Mouse (Mus musculus): ENCODE results near the gene Tspyl3. TPM values are rescaled to one million over a fixed set of nuclear protein-coding genes. Genes with fewer than 3 reads are reported as not detected.

The Tspyl3 gene
- polyA plus RNA-seq, 1 experiment from 2014 or later, result 4.7 TPM

DNA sequence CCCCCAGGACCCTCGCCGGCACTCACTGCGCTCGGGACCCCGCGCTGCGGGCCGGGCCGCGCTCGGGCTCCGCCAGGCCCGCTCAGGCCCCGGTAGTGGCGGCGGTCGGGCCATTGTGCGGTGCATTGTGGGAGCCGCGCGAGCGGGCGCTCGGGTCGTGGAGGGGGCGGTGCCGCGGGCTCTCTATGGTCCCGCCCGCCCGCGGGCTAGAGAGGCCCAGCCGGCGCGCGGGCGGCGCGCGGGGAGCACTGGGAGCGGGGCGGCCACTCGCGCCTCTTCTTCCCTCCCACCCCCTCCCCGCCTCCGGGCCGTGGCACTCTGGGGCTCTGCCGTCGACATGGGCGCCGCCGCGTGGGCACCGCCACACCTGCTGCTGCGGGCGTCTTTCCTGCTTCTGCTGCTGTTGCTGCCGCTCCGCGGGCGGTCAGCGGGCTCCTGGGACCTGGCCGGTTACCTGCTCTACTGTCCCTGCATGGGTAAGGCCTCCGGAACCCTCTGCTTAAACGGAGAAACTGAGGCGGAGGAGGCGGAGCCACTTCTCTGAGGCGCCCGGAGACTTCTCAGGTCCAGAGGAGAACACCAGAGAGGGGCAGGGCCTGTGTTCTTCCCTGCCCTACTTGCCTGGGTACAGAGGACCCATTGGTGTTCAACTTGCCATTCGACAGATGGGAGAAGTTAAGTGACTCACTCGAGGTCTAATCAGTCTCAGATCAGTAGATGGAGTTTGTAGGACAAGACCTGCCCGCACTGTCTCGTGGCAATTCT lies 16.2 kb upstream of the Tspyl3 start, which contains the start of the genes Plagl2 and Pofut1:
Gene Plagl2, minus strand, starts transcription at position 177 of the 765 bp plus-strand sequence.
Gene Pofut1, plus strand, starts transcription at position 284 of the 765 bp plus-strand sequence.
- ATAC-seq (peak; percentile 96), DNase-seq (ENCODE audit: low spot score) (peak; percentile 95)
- peak within 1 kb of the TSS; percentile 92 for H3K27ac ChIP-seq (ENCODE audit: low read length)
- no peaks in the 10 kb centered on the region; the same call in 1 of the 2 replicates for H3K36me3 ChIP-seq (ENCODE audit: insufficient read depth, low read length)
- H3K4me3 ChIP-seq (ENCODE audit: low read depth, low read length), result peak within 1 kb of the TSS; percentile 98
- TF ChIP-seq CTCF (IDR thresholded peaks at IDR 0.05) (peak; percentile 58), EP300 (IDR thresholded peaks at IDR 0.05) (no peak)
- H3K4me2 ChIP-seq (replicated peaks; ENCODE audit: low read depth, low read length), result peak within 1 kb of the TSS; percentile 94
- H3K9me3 ChIP-seq (ENCODE audit: low read length), result no peaks in the 10 kb centered on the region
- no peaks in the 10 kb centered on the region for H3K27me3 ChIP-seq (replicated peaks; ENCODE audit: insufficient read depth, low read length)
- peaks cover 7% of the 10 kb centered on the region; the same call in 1 of the 2 replicates for H3K4me1 ChIP-seq (ENCODE audit: insufficient read depth, low read depth, low read length)
- peak within 1 kb of the TSS; percentile 95 for H3K9ac ChIP-seq (replicated peaks; ENCODE audit: low read depth)
- 0% methylated on average over 26 of the region's 72 CpGs for WGBS

DNA sequence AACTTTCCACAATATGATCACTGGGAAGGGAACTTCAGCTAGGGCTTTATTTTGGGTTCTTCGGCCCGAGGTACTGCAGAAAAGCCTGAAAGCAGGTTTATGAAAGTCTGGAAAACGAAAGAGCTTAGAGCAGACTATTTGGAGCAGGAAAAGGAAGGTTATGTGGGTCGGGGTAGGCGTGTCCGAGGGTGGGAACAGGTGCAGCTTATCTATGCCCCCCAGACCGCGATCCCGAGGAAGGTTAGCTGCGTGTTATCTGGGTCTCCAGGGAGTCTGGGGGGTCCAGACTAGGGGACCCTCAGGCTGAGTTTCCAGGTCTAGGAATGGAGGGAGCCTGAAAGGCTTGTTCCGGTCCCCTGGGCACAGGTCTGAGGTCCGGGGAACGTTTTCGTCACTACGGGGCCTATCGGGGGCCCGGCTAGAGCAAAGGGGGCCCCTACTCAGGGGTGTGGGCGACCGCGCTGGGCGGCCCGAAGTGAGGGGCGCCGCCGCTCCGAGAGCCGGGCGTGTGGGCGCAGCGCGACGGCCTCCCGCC lies 15.5 kb upstream of the Tspyl3 start:
- Histone ChIP-seq H3K27me3 (replicated peaks; ENCODE audit: insufficient read depth, low read length) (no peaks in the 10 kb centered on the region), H3K9ac (replicated peaks; ENCODE audit: low read depth) (peak overlapping the region; percentile 95), H3K4me3 (ENCODE audit: low read depth, low read length) (peak overlapping the region; percentile 98), H3K4me1 (ENCODE audit: insufficient read depth, low read depth, low read length) (peaks cover 7% of the 10 kb centered on the region; the same call in 1 of the 2 replicates), H3K9me3 (ENCODE audit: low read length) (no peaks in the 10 kb centered on the region), H3K27ac (ENCODE audit: low read length) (peak overlapping the region; percentile 92), H3K36me3 (ENCODE audit: insufficient read depth, low read length) (no peaks in the 10 kb centered on the region; the same call in none of the 2 replicates), H3K4me2 (replicated peaks; ENCODE audit: low read depth, low read length) (peak overlapping the region; percentile 94)
- ATAC-seq (peak; percentile 32), DNase-seq (ENCODE audit: low spot score) (peak; percentile 32)
- WGBS, result under 1% methylated on average over 29 of the region's 33 CpGs
- no peak for TF ChIP-seq EP300 (IDR thresholded peaks at IDR 0.05)
- TF ChIP-seq CTCF (IDR thresholded peaks at IDR 0.05), result no peak

DNA sequence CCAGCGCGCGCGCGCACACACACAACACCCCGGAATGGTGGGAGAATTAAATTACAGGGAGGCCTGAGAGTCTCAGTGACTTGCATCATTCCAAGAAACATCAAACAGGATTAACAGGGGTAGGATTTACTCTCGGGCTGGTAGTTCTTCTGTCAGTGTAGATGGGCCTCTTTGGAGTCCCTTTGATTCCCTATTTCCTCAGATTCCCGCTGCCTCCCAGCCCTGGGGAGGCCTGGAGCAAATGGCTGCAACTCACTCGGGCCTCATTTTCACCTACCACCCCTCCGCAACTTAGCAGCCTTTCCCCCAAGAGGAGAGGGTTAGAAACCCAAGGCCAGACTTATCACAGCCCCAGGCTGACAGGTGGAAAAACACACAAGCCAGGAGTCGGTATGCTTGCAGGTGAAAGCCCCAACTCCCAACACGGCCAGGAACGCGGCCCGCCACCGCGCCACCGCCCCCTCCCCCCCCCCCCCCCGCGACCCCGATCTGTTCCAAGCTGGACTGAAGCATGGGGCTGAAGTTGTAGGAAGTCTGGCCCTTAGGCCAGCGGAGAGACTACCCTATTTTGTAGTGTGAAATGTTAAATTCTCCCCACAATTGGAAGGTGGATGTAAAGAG lies 14.7 kb upstream of the Tspyl3 start:
- TF ChIP-seq EP300 (IDR thresholded peaks at IDR 0.05) (no peak), CTCF (IDR thresholded peaks at IDR 0.05) (no peak)
- peak overlapping the region; percentile 92 for H3K27ac ChIP-seq (ENCODE audit: low read length)
- no peak for ATAC-seq
- peaks cover 5% of the 10 kb centered on the region for H3K36me3 ChIP-seq (ENCODE audit: insufficient read depth, low read length)
- H3K9ac ChIP-seq (replicated peaks; ENCODE audit: low read depth), result peak overlapping the region; percentile 46
- no peaks in the 10 kb centered on the region for H3K27me3 ChIP-seq (replicated peaks; ENCODE audit: insufficient read depth, low read length)
- DNase-seq (ENCODE audit: low spot score), result no peak
- peak overlapping the region; percentile 98 for H3K4me3 ChIP-seq (ENCODE audit: low read depth, low read length)
- H3K4me2 ChIP-seq (replicated peaks; ENCODE audit: low read depth, low read length), result peak overlapping the region; percentile 94
- H3K4me1 ChIP-seq (ENCODE audit: insufficient read depth, low read depth, low read length), result peaks cover 7% of the 10 kb centered on the region; the same call in 1 of the 2 replicates
- 6% methylated on average over 19 of the region's 22 CpGs for WGBS
- no peaks in the 10 kb centered on the region for H3K9me3 ChIP-seq (ENCODE audit: low read length)

DNA sequence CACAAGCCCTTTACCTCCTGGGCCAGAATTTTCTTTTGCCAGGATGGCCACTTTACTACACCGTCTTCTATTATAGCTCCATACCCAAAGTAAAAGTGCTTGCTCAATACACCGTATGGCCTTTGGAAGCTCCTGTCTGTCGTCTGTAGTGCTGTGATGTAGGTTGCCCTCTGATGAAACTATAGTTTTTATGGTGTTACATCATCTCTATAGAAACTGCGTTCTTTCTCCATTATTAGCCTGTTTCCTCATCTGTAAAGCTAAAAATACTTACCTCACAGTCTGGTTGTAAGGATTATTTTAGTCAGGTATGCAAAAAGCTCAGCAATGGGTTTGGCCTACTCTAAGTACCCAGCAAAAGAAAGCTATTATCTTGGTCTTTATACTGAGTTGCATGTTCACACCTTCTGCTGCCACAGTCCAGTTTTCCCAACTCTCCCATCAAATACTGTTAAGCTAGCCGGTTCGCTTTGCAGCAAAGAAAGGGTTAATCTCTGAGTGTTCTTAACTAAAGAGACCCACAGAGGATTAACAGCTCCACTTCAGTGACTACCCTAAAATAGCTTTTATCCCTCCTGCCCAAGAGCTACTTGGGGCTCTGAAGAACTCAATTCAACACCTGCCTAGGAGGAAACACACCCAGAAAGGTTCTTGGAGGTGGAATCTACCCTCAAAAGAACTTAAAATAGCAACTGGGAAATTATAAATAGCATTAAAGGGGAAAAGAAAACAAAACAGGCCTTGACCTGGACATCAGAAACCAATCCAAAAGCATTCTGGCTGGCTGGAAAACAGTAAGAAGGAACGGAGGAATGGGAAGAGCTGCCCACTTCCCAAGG lies 14.0 kb upstream of the Tspyl3 start:
- Histone ChIP-seq H3K27ac (ENCODE audit: low read length) (peak overlapping the region; percentile 92), H3K27me3 (replicated peaks; ENCODE audit: insufficient read depth, low read length) (no peaks in the 10 kb centered on the region), H3K36me3 (ENCODE audit: insufficient read depth, low read length) (peaks cover 12% of the 10 kb centered on the region), H3K9ac (replicated peaks; ENCODE audit: low read depth) (peak overlapping the region; percentile 46; the same call in 1 of the 2 replicates), H3K4me3 (ENCODE audit: low read depth, low read length) (peak overlapping the region; percentile 98), H3K9me3 (ENCODE audit: low read length) (no peaks in the 10 kb centered on the region), H3K4me2 (replicated peaks; ENCODE audit: low read depth, low read length) (peak overlapping the region; percentile 94), H3K4me1 (ENCODE audit: insufficient read depth, low read depth, low read length) (peaks cover 7% of the 10 kb centered on the region; the same call in 1 of the 2 replicates)
- 42% methylated on average over 7 of the region's 7 CpGs for WGBS
- ATAC-seq, result peak; percentile 33; the same call in 1 of the 2 replicates
- no peak for TF ChIP-seq CTCF (IDR thresholded peaks at IDR 0.05)
- TF ChIP-seq EP300 (IDR thresholded peaks at IDR 0.05), result peak; percentile 75
- peak; percentile 76 for DNase-seq (ENCODE audit: low spot score)

DNA sequence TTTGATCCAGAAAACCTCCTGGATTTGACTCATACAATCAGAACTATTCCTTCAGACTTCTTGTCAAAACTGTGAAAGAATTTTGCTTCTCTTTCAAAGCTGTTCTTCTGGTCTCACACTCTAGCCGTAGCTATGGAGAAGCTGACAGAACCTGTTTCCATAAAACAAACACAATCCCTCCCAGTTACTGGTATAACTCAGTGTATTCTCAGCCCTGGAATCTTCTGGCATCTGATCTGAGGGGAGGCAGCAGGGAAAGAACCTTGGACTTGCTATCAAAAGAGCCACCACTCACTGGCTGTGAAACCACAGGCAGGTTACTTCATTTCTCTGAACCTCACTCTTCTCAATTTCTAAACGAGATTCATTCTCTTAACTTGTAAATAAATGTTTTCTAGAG lies 13.2 kb upstream of the Tspyl3 start:
- no peak for TF ChIP-seq CTCF (IDR thresholded peaks at IDR 0.05)
- TF ChIP-seq EP300 (IDR thresholded peaks at IDR 0.05), result peak; percentile 19; the same call in 1 of the 2 replicates
- ATAC-seq (no peak), DNase-seq (ENCODE audit: low spot score) (peak; percentile 66)
- Histone ChIP-seq H3K27me3 (replicated peaks; ENCODE audit: insufficient read depth, low read length) (no peaks in the 10 kb centered on the region), H3K4me1 (ENCODE audit: insufficient read depth, low read depth, low read length) (peaks cover 7% of the 10 kb centered on the region; the same call in 1 of the 2 replicates), H3K9me3 (ENCODE audit: low read length) (no peaks in the 10 kb centered on the region), H3K27ac (ENCODE audit: low read length) (peak overlapping the region; percentile 39), H3K9ac (replicated peaks; ENCODE audit: low read depth) (no peak overlapping the region), H3K4me2 (replicated peaks; ENCODE audit: low read depth, low read length) (0 out of 2 replicates have a peak overlapping the region, but pooled peaks have one; percentile 94), H3K36me3 (ENCODE audit: insufficient read depth, low read length) (peaks cover 12% of the 10 kb centered on the region), H3K4me3 (ENCODE audit: low read depth, low read length) (no peak overlapping the region)
- 47% methylated on average over 2 of the region's 2 CpGs for WGBS

All from lung, postnatal 0 days (tissue).